Mouse (Mus musculus) olfactory bulb, adult 2 months (tissue): ENCODE results near the gene Tmem178. TPM values are rescaled to one million over a fixed set of nuclear protein-coding genes. Genes with fewer than 3 reads are reported as not detected.

ENCODE experiments used
- H3K27ac ChIP-seq: fragments of 200-500 bp; 2 replicates; pipeline ENCODE4 v1.5.1; 2012; ENCODE audit warnings: low read depth, low read length; ENCODE audit not compliant: insufficient read depth
- H3K4me1 ChIP-seq: fragments of 200-500 bp; 2 replicates; pipeline ENCODE4 v1.6.1; 2012; ENCODE audit warnings: low read length; ENCODE audit not compliant: control insufficient read depth, insufficient read depth
- H3K4me3 ChIP-seq: fragments of 200-500 bp; 2 replicates; pipeline ENCODE4 v1.5.1; 2012; ENCODE audit warnings: mild to moderate bottlenecking, low read depth, low read length, moderate library complexity; ENCODE audit not compliant: insufficient read depth
- CTCF ChIP-seq: fragments of 200-500 bp; IDR thresholded peaks from 2 replicates; pipeline ENCODE4 v1.5.1; 2012; ENCODE audit warnings: low read depth, mild to moderate bottlenecking, low read length, moderate library complexity; ENCODE audit not compliant: insufficient read depth
- POLR2A ChIP-seq: fragments of 200-500 bp; IDR thresholded peaks from 2 replicates; pipeline ENCODE4 v1.6.1; 2012; ENCODE audit warnings: mild to moderate bottlenecking, low read depth, low read length, moderate library complexity; ENCODE audit not compliant: insufficient read depth
- WGBS: fragments of 180-500 bp; shearing (Covaris S2); methylation state at CpG from one replicate; pipeline ENCODE4 v1.1.7; 2018; 5-methylcytosine and 5-hydroxymethylcytosine counted together
- polyA plus RNA-seq: library from polyadenylated mRNA; stranded (reverse); fragments of >200 nt; gene quantifications from 2 replicates; pipeline ENCODE4 v1.2.4, GENCODE M21; 2012; ENCODE audit warnings: low replicate concordance; ENCODE audit not compliant: missing spikeins, insufficient read depth, insufficient read length

Gene Tmem178
- polyA plus RNA-seq, 1 experiment, result not detected

- TF ChIP-seq POLR2A, result no peak
- TF ChIP-seq CTCF, result no peak
- no peak overlapping the region for H3K4me3 ChIP-seq
- WGBS, result 80% methylated on average over 7 of the region's 7 CpGs
- H3K27ac ChIP-seq, result no peak overlapping the region
- no peaks in the 10 kb centered on the region for H3K4me1 ChIP-seq
Measured at GRCm38 (mm10) chr17:81047930-81048564, 103.6 kb downstream of the Tmem178 start.

Other genes with a start within 250 kb of the Tmem178 start
- not detected in 2 replicates for gene Map4k3, start 216.1 kb upstream of the Tmem178 start, polyA plus RNA-seq
- not detected in 2 replicates for gene Thumpd2, start 120.5 kb downstream of the Tmem178 start, polyA plus RNA-seq